Mouse (Mus musculus) gastrocnemius, postnatal 4 days (tissue): ENCODE data around the gene Rhoh. TPM values are rescaled to one million over a fixed set of nuclear protein-coding genes. Genes with fewer than 3 reads are reported as not detected.

Experiments
- DNase-seq, 2 experiments: peaks; one replicate each; pipeline ENCODE4 v3.0.0; 2021 to 2022; ENCODE audit warnings: low spot score in 2 of 2, mixed read lengths in 2 of 2
- total RNA-seq, 2 experiments: library from RNA; stranded (reverse); gene quantifications; 2 replicates each; pipeline ENCODE4 v1.2.3; 2021

The Rhoh gene
- total RNA-seq, 2 experiments from 2014 or later = 1.9 to 2.4 TPM

DNA sequence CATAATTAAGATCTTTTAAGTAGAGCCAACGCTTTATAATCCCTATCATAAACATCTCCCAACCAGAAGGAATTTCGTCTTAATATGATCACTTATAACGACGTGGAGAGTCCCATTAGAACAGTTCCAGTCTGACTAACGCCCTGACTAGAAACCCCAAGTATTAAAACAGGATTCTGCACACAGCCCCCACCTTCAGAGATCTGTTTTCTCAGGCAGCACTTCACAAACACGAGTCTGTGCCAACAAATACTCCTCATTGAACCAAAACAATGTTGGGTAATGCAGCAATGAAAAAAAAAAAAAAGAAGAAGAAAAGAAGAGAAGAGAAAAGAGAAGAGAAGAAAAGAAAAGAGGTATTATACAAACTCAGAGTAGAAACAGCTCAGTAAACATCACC is 1.6 kb upstream of the Rhoh start:
- DNase-seq = no peak

DNA sequence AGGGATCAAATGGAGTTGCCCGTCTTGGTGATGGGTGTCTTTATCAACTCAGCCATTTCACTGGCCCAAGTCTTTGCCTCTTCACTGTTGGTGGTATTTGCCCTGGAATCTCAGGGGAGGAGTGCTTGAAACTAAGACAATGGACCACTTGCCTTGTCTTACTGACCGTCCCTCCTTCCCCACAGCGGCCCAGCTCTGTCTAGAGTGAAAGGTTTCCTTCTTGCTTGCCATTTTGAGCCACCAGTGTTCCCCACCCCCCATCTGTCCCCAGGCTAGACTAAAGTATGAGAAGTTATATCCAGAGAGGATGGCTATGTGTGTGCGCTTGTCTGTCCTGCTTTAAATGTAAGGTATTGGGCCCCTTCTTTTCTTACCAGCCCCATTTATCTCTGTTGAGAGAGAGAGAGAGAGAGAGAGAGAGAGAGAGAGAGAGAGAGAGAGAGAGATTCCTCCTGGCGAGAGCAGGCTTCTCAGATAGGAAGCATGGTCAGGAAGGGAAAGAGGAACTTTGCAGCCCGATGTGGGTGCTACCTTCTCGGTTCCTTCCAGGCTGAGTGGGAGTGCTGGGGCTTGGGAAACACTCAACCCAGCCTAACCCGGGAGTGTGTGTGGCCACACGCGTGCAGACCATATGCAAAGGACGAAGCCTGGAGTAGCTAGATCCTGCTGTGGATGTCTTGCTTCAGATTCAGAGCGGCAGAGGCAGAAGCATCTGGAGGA is 572 bp upstream of the Rhoh start:
- DNase-seq = no peak

DNA sequence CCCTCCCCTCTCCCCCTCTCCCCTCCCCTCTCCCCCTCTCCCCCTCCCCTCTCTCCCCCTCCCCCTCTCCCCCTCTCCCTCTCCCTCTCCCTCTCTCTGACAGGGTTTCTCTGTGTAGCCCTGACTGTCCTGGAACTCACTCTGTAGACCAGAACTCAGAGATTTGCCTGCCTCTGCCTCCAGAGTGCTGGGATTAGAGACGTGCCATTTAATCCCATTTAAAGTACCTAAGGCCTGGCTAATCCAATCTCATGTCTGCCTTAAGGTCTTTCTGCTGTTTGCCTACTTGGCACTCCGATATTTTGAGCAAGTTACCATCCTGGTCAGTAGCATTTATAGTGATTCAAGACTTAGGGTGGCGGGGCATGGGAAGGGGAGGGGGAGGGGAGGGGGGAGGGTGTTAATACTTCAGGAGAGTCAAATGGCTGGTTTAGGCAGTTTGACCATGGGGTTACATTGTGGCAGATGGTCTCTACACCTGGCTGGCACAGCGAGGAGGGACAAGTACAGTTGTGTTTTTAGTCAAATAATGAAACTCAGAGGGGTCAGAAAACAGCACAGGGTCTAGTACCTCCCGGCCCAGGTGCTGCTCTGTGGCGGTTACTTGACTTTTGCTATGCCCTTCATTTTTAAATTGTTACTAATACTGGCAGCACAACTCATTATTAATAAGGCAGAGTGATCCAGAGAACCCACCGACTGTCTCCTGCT is 1.4 kb downstream of the Rhoh start:
- DNase-seq = no peak

DNA sequence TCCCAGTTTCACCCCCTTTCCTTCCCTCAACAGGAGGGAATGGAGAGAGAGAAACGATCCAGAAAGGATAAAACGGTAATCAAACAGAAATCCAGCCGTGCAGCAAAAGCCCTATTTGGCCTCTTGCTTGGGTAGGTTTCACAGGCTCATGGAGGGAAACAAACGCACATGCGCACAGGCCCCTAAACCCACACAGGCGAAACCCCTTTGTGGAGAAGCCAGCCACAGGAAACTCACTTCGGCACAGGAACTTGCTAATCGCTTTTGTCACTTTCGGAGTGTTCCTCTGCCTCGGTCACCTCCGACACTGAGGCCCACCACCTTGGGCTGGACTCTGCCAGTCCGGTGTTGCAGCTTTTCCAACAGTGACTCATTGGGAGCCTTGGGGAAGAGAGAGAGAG is 2.3 kb downstream of the Rhoh start:
- DNase-seq = no peak

DNA sequence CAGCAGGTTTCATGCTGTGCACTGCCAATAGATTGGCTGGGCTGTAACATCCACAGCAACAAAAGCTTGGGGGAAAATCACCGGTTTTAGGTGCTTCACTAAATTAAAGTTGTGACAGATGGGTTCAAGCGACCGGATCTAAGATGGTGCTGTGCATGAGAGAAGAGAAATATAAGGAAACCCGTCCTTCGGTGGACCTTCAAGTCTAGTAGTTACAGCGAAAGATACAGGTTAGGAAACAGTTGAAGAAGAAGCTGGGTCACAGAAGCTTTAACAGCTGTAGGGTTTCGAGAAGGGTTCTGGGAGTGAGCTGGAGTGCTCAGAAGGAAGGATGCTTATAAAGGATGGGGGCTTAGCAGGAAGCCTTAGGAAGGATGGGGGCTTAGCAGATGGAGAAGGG is 3.5 kb downstream of the Rhoh start:
- no peak for DNase-seq

DNA sequence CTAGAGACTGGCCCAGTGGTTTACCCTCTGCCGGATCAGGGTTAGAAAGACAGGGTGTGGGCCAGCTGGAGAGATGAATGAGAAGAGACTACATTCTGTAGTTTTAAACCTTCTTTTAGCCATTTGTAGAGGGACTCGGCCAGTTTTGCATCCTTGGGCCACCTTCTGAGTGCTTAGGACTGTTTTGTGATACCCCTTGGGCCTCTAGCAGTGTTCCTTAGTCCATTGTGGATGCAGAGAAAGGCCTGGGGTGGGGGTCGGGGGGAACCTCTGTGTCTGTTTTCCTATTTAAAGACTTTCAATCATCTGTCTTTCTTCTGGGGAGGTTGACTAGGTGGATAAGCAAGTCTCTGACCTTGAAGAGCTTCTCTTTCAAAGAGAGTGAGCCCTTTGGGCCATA is 3.9 kb downstream of the Rhoh start:
- DNase-seq = no peak

DNA sequence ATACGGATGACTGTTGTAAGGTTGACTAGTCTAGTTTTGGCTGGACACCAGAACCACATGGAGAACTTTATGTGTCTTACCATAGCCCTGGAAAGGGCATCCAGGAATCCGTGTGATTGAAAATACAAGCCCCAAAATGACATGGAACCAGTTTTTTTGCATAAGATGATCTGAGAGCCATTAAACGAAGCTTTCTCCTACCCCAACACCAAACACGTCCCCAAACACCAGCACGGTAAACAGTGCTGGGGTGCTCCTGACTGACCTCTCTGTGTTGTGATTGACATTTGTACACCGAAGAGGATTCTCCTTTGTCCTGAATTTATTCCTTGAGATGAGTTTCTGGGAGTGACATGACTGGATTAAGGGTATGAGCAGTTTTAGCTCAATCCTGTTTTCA is 5.6 kb downstream of the Rhoh start:
- DNase-seq = no peak

DNA sequence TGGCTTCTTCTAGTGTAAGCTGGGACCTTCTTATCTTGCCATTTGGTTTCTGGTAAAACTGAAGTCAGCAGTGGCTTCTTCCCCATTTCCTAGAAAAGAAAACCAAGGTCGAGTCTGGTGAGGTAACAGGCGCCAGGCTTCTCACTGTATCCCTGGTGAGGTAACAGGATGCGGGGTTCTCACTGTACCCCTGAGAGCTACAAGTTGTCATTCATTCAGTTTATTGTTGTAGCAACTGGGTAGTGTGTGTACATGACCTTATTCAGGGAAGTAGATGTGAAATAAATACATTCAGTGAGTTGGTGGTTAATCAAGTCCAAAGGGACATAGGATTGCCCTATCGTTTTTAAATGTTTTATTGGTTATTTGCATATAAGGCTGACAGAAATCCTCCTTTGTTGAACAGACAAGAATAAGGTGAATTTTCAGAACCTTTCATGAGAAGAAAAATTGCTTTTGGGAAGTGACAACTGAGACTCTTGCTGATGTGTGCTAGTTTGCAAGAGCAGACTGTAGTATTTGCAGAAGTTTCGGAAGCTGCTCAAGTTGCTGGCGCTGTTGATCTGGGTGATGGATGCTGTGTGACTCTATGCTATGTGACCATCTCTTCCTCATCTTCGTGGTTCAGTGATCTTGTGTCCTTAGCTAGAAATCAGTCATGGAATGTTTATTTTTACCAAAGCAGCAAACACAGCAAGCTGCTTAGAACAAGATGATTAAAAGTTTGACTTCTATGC is 6.5 kb downstream of the Rhoh start:
- no peak for DNase-seq

DNA sequence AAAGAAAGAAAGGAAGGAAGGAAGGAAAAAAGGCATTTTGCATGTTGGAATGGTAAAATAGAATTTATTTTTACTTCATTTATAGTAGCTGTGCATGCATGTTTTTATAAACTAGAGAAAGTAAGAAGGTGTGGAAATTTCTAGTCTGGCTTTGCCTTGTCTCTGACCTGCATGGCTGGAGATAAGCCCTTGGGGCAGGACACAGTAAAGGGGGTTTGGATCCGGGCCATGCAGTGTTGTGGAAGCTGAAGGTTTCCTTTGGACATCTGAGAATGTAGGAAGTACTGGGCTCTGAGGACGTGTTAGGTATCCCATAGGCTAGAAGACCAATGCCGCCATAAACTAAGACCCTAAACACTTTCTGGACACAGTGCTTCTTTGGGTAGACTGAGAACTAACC is 7.4 kb downstream of the Rhoh start:
- no peak for DNase-seq

DNA sequence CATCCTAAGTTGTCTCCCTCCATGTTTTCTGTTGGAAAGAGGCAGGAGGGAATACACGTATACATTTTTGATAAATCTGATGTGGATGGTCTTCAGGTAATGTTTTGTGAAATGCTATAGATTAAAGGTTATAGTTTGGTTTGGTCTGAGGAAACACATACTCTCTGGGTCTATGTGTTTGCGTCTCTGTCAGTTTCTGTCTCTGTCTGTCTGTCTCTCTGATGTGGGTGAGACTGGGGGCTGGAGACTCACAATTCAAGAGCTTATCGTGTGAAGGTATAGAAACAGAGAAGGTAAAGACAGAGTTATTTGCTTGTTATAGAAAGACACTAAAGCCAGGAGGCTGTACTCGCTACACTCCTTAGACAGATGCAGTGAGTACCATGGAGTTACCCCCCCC is 8.6 kb downstream of the Rhoh start:
- no peak for DNase-seq

DNA sequence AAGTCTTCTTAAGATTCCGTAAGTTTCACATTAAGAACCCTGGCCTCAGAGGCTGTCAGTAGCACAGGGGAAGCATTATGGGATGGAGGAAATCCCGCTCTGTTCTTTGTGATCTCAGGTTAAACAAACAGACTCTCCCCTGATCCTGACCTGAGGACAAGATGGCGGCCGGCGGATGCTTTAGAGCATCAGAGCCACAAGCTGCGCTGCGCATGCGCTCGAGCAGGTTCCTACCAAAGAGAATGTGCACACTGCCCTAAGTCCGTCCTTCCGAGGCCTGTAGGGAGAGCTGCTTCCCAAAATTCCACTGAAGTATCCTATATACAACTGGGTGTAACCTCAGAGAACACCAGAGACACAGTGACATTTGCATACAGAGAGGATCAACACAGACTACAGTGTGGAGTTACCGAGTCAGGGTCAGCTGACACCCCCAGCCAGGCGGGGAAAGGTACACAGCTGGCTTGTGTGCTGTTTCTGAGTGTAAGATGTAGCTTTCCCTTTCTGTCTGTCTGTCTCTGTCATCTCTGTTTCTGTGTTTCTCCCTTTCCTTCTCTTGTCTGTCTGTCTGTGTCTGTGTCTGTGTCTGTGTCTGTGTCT is 10.4 kb downstream of the Rhoh start:
- no peak for DNase-seq

DNA sequence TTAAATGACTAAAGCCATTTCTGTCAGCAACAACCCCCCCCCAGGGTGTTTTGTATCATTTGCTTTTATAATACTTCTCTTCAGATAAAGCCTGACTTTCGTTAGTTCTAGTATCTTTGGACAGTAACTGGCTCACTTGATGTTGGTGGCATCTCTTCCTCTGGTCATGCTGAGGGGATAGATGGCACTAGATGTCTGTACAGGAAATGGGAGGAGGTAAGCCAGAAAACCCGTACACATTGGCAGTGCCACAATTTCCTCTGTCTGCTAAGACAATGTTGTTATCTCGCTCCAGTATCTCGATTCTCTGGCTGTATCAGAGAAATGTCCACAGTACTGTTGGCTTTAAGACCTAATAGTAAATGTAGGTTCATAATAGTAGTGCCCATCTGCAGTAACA is 12.2 kb downstream of the Rhoh start:
- DNase-seq = no peak

DNA sequence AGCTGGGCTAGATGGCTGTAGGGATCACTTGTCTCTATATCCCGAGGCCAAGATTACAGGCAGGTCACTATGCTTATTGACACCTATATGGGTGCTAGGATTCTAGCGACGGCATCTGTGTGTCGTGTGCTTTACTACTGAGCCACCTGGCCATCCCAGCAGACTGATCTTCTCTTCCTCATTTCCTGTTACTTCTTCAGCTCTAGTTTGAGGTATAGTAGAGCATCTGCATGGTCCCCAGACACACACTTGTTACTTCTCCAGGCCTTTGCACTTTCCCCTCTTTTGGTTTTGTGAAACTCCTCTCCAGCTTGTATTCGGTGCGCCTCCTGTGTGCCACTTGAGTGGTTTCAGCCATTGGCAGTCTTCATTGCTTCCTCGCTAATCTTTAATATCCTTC is 14.3 kb downstream of the Rhoh start:
- no peak for DNase-seq

DNA sequence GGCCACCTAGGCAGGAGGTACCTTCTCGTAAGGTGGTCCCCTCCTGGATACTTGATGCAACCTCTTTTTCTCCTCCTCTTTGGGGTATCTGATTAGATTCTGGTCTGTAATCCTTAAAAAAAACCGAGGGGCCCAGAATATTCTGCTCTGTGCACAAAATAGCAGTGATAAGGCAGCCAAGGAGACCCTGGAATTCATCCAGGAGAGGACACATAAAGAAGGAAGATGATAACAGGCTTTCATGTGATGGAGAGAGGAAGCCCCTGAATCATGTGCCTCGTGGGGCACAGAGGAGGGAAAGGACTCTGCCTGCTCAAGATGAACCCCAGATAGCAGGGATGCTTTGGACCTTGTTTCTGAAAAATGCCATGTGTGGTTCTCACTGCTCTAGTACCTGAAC is 17.4 kb downstream of the Rhoh start:
- DNase-seq = no peak

DNA sequence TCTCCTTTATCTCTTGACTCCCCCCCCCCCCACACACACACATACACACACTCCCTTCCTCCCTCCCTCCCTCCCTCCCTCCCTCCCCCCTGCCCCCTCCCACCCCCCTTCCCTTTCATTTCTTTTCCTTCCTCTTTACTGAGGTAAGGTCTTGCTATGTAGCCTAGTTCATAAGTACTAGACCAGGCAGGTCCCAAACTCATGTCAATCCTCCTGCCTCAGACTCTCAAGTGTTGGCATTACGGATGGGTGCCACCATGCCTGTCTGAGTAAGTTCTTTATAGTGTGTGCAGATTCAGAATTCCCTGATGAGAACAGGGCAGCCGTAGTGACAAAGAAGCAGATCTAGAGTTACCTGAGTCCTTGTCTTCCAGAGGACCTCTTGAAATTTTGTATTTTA is 20.2 kb downstream of the Rhoh start:
- no peak for DNase-seq

DNA sequence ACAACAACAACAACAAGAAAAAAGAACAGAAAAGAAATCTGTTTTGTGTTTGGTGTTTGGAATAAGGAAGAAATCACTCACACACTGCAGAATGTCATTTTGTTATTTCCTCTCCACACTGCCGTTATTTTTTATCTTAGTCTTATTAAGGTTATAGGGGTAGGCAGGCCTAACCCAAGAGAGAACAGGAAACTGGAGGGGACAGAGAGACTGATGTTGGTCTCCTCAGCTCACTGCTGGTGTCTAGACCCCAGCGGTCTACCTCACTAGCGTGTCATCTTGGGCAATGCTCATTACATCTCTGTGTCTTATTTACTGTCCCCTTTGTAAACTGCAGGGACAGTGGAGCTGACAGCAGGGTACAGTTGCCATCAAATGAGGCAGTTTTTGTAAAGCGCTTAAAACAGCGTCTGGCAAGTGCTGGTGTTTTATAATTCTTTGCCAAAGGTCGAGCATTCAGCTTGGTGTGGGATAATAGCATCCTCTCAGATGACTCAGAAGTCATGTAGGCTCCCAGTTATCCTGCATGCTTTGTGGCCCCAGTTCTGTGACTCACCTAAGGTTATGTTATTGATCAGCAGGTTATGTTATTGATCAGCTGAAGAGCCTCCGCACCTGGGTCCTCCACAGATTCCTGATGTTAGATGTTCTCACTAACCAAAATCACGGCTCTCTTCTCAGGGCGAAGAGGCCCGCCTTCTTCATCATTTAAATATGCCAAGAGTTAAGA is 21.6 kb downstream of the Rhoh start:
- no peak for DNase-seq

DNA sequence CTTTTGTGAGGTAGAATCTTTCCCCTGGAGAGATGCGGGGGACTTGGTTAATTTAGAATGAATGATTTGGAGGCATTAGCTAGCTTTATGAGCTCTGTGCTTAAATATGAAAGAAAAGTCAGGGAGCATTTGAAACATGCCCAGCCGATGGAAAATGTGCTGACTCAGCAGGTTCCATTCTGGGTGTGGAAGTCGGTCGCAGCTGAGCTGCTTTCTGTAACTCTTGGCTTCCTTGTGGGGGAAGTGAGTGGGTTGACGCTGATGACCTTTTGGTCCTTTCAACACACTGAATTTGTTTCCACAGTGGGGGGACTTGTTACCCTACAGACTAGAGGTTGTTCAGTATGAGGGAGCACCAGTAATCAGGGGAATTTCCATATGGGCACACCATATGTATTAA is 22.3 kb downstream of the Rhoh start:
- no peak for DNase-seq

DNA sequence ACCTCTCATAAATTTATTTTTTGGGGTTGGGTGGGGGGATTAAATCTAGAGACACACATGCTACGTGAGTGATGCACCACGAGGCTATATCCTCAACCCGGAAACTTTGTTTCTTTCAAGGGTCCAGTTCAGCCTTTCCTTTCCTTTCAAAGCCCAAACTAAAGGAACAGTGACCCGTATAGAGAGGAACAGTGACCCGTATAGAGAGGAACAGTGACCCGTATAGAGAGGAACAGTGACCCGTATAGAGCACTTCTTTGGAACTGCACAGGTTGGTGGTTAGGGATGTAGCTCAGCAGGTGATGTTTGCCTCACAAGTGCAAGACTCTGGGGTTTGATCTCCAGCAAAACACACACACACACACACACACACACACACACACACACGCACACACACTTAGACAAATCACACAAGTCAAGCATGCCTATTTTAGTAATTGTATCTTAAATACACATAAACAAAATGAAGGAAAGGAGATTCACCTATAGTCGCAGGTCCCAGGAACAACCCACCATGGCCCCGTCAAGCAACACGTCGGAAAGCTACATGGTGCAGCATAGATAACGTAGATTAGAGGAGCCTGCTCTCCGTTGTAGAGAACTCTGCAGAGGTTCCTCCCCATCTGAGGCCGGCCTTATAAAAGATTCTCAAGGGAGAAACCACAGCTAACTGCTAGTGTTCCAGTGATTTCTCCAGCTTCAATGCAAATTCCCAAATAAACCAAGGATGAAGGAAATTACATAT is 24.9 kb downstream of the Rhoh start:
- no peak for DNase-seq

DNA sequence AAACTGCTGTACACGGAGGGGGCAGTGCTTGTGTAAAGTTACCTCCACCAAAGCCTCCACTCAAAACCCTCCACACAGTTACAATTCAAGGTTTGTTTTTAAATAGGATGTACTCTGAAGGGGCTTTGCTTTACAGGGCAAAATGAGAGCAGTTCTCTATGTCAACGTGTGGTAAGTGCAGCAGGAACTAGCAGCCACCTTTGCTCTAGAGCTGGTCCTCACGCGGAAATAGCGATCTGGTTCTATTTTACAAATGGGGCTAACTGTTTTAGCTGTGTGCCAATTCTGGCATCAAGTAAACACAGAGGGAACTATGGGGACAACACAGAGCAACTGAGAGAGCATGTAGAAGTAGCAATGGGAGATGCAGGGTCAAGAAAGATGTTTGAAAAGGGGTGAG is 27.1 kb downstream of the Rhoh start:
- no peak for DNase-seq

DNA sequence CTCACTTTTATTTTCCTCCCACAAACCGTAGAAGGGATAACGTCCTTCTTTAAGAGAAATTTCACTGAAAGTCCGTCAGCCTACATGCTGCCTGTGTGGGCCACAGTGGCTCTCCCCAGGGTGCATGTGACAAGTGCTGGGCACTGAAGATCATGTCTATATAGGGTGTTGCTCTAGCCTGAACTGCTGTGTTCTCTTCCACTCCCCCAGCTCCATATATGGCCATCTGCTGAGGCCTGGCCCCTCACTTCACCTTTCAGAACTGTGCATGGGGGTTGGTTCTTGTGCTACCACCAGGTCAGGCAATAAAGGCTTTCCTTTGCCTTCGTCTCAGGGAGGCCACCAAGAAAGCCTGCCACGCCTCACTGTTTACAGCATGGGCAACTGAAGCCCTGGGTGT is 28.0 kb downstream of the Rhoh start:
- DNase-seq = no peak
